Mouse (Mus musculus): Measurements from ENCODE around the gene Asic1. TPM values are rescaled to one million over a fixed set of nuclear protein-coding genes. Genes with fewer than 3 reads are reported as not detected.

Asic1 gene
- polyA plus RNA-seq, 1 experiment from 2014 or later, result 2.3 TPM

Other genes starting within 250 kb of the Asic1 start
- gene Nckap5l, start 212.6 kb upstream of the Asic1 start, polyA plus RNA-seq (2014; fragmentation: Nextera tagmentation; extraction: Ambion mirVana), result 5.6 and 6.0 TPM in 2 replicates
- 10.5 and 12.1 TPM in 2 replicates for gene Bcdin3d, start 195.6 kb upstream of the Asic1 start, polyA plus RNA-seq (2014; fragmentation: Nextera tagmentation; extraction: Ambion mirVana)
- 0.19 and 0.22 TPM in 2 replicates for gene Faim2, start 142.2 kb upstream of the Asic1 start, polyA plus RNA-seq (2014; fragmentation: Nextera tagmentation; extraction: Ambion mirVana)
- not detected in 2 replicates for gene Aqp2, start 91.3 kb upstream of the Asic1 start, polyA plus RNA-seq (2014; fragmentation: Nextera tagmentation; extraction: Ambion mirVana)
- gene Aqp5, start 79.6 kb upstream of the Asic1 start, polyA plus RNA-seq (2014; fragmentation: Nextera tagmentation; extraction: Ambion mirVana), result 1.2 and 1.9 TPM in 2 replicates
- not detected in 2 replicates for gene Aqp6, start 69.0 kb upstream of the Asic1 start, polyA plus RNA-seq (2014; fragmentation: Nextera tagmentation; extraction: Ambion mirVana)
- gene Racgap1, start 18.7 kb upstream of the Asic1 start, polyA plus RNA-seq (2014; fragmentation: Nextera tagmentation; extraction: Ambion mirVana), result 91.2 and 111 TPM in 2 replicates
- gene Smarcd1, start 31.8 kb downstream of the Asic1 start, polyA plus RNA-seq (2014; fragmentation: Nextera tagmentation; extraction: Ambion mirVana), result 26.7 and 28.5 TPM in 2 replicates
- gene Gm17349, start 35.1 kb downstream of the Asic1 start, polyA plus RNA-seq (2014; fragmentation: Nextera tagmentation; extraction: Ambion mirVana), result not detected in 2 replicates
- 3.4 and 4.3 TPM in 2 replicates for gene Gpd1, start 47.1 kb downstream of the Asic1 start, polyA plus RNA-seq (2014; fragmentation: Nextera tagmentation; extraction: Ambion mirVana)
- gene Cox14, start 55.2 kb downstream of the Asic1 start, polyA plus RNA-seq (2014; fragmentation: Nextera tagmentation; extraction: Ambion mirVana), result 134 and 153 TPM in 2 replicates
- 32.3 and 34.7 TPM in 2 replicates for gene Cers5, start 102.5 kb downstream of the Asic1 start, polyA plus RNA-seq (2014; fragmentation: Nextera tagmentation; extraction: Ambion mirVana)
- 19.0 and 19.3 TPM in 2 replicates for gene Lima1, start 205.1 kb downstream of the Asic1 start, polyA plus RNA-seq (2014; fragmentation: Nextera tagmentation; extraction: Ambion mirVana)